Mouse (Mus musculus) forebrain, embryonic 10.5 days (tissue): ENCODE measurements around the gene Gtf2ird1. TPM values are rescaled to one million over a fixed set of nuclear protein-coding genes. Genes with fewer than 3 reads are reported as not detected.
A peak's percentile ranks its signal among the peaks of the same experiment; 100 is the strongest.
"Not testable (repeated sequence)": the region's sequence is repeated elsewhere in the genome, so short reads cannot be mapped to it uniquely, and the experiment has no call there.

ENCODE experiments used
- DNase-seq: peaks from one replicate; pipeline ENCODE4 v3.0.0-alpha.2; 2017; ENCODE audit warnings: low spot score; ENCODE audit errors: extremely low spot score
- H3K27ac ChIP-seq: fragments of 300-500 bp; sonication (generic); 2 replicates; pipeline ENCODE4 v1.5.1; 2016; ENCODE audit warnings: mild to moderate bottlenecking
- H3K27me3 ChIP-seq: fragments of 300-500 bp; sonication (generic); 2 replicates; pipeline ENCODE4 v1.6.1; 2016; ENCODE audit warnings: mild to moderate bottlenecking; ENCODE audit not compliant: poor library complexity, severe bottlenecking
- H3K36me3 ChIP-seq: fragments of 300-500 bp; sonication (generic); replicated peaks from 2 replicates; pipeline ENCODE4 v1.6.1; 2016; ENCODE audit warnings: mild to moderate bottlenecking, moderate library complexity
- H3K4me1 ChIP-seq: fragments of 300-500 bp; sonication (generic); 2 replicates; pipeline ENCODE4 v1.6.1; 2016
- H3K4me3 ChIP-seq: fragments of 300-500 bp; sonication (generic); 2 replicates; pipeline ENCODE4 v1.5.1; 2016; ENCODE audit warnings: mild to moderate bottlenecking, moderate library complexity
- H3K9me3 ChIP-seq: fragments of 300-500 bp; sonication (generic); 2 replicates; pipeline ENCODE4 v1.6.1; 2016; ENCODE audit warnings: mild to moderate bottlenecking, moderate library complexity
- WGBS: fragments of 180-500 bp; shearing (Covaris S2); methylation state at CpG from one replicate; pipeline ENCODE4 v1.1.7; 2016; 5-methylcytosine and 5-hydroxymethylcytosine counted together
- polyA plus RNA-seq: library from polyadenylated mRNA; unstranded; fragments of >200 nt; fragmentation: Nextera tagmentation; extraction: Ambion mirVana; gene quantifications from 2 replicates; pipeline ENCODE4 v1.2.1, GENCODE M21; 2016

Gtf2ird1 gene
- polyA plus RNA-seq, 1 experiment from 2014 or later = 92.6 TPM

DNA sequence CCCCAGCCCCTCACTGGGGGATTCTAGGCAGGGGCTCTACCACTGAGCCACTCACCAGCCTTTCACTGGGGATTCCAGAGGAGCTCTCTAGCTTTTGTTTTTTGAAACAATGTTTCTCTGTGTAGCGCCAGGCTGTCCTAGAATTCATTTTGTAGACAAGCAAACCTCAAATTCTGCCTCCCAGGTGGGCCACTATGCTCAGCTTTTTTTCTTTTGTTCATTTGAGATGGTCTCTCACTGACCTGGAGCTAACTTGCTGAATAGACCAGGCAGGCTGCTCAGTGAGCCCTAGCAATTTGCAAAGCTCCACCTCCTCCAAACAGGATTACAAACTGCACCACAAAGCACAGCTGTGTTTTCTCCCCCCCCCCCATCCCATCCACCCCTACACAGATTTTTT lies 81.3 kb downstream of the Gtf2ird1 start:
- 50% methylated on average over 1 of the region's 1 CpGs for WGBS
- Histone ChIP-seq H3K27me3 (no peaks in the 10 kb centered on the region), H3K27ac (no peak overlapping the region), H3K9me3 (0 out of 2 replicates have a peak, but pooled peaks cover 5% of the 10 kb centered on the region), H3K4me3 (no peak overlapping the region), H3K36me3 (no peaks in the 10 kb centered on the region; the same call in 1 of the 2 replicates), H3K4me1 (peaks cover 20% of the 10 kb centered on the region)
- no peak for DNase-seq

DNA sequence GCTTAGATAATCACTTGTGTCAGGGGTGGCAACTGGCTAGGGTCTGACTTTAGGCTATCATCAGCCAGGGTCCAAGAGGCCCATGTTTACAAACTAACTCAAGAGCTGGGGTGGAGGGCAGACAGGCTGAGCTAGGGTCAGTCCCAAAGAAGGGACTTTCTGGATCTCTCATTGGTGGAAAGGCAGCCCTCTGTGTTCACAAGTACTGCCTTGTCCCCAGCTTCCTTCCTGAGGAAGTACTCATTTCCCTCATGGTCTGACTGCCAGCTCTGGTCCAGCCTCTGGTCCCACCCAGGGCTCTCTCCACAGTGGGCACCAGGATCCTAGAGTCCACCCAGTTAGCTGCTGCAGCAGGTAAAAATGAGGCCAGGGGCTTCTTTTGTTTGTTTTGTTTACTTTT lies 82.0 kb downstream of the Gtf2ird1 start:
- Histone ChIP-seq H3K27ac (0 out of 2 replicates have a peak overlapping the region, but pooled peaks have one; percentile 20), H3K4me1 (peaks cover 20% of the 10 kb centered on the region), H3K4me3 (no peak overlapping the region), H3K36me3 (no peaks in the 10 kb centered on the region; the same call in 1 of the 2 replicates), H3K27me3 (no peaks in the 10 kb centered on the region), H3K9me3 (0 out of 2 replicates have a peak, but pooled peaks cover 5% of the 10 kb centered on the region)
- no peak for DNase-seq

DNA sequence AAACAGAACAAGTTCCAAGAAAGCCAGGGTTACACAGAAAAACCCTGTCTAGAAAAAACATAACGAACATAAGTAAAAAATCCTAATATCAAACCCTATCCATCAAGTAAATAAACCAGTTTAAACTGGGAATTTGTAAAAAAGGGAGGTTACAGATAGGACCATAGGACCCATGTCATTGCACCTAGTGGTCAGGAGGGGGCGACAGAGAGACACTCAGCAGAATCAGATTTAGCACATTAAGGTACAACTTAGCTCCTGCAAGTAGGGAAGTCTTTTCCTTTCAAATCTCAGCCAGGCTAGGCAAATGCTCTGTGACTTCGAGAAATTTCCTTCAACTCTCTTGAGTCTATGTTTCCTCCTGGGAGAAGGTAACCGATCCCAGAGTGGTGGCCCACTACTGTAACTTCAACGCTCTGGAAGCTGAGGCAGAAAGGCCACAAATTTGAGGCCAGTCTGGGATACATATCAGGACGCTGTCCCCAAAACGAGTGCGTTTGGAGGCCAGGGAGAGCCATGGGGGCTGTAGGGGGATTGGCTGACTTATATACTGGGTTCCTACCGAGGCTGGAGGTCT lies 82.5 kb downstream of the Gtf2ird1 start:
- H3K9me3 ChIP-seq = 0 out of 2 replicates have a peak, but pooled peaks cover 5% of the 10 kb centered on the region
- no peak overlapping the region for H3K27ac ChIP-seq
- 81% methylated on average over 9 of the region's 9 CpGs for WGBS
- H3K27me3 ChIP-seq = no peaks in the 10 kb centered on the region
- H3K36me3 ChIP-seq = no peaks in the 10 kb centered on the region; the same call in 1 of the 2 replicates
- peaks cover 20% of the 10 kb centered on the region for H3K4me1 ChIP-seq
- no peak for DNase-seq
- no peak overlapping the region for H3K4me3 ChIP-seq

DNA sequence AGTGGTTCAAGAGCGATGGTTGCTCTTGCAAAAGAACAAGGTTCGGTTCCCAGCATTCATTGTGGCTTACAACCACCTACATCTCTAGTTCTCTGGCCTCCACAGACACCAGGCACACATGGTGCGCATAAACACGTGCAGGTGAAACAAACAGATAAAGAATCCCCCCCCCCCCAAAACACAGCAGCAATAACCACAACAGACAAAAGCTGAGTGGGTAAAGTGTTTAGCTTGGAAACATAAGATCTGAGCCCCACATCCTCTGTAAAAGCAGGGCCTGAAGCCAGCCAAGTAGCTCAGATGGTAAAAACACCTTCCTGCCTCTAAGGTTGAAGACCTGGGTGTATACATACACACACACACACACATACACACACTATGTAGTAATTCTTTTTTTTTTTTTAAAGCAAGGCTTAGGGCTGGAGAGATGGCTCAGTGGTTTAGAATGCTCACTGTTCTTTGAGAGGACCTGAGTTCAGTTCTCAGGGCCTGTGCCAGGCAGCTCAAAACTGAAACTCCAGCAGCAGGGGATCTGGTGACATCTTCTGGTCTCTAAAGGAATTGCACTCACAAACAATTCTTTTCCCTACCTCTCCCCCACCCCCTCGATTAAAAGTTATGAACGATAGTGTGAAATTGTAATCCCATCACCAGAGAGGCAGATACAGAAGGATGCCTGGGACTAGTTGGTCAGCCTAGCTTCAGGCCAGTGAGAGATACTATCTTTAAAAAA lies 83.4 kb downstream of the Gtf2ird1 start:
- H3K4me1 ChIP-seq = peaks cover 20% of the 10 kb centered on the region
- DNase-seq = no peak
- 0 out of 2 replicates have a peak, but pooled peaks cover 5% of the 10 kb centered on the region for H3K9me3 ChIP-seq
- H3K27me3 ChIP-seq = no peaks in the 10 kb centered on the region
- 96% methylated on average over 6 of the region's 6 CpGs for WGBS
- H3K4me3 ChIP-seq = no peak overlapping the region
- H3K27ac ChIP-seq = no peak overlapping the region
- H3K36me3 ChIP-seq = no peaks in the 10 kb centered on the region; the same call in 1 of the 2 replicates

DNA sequence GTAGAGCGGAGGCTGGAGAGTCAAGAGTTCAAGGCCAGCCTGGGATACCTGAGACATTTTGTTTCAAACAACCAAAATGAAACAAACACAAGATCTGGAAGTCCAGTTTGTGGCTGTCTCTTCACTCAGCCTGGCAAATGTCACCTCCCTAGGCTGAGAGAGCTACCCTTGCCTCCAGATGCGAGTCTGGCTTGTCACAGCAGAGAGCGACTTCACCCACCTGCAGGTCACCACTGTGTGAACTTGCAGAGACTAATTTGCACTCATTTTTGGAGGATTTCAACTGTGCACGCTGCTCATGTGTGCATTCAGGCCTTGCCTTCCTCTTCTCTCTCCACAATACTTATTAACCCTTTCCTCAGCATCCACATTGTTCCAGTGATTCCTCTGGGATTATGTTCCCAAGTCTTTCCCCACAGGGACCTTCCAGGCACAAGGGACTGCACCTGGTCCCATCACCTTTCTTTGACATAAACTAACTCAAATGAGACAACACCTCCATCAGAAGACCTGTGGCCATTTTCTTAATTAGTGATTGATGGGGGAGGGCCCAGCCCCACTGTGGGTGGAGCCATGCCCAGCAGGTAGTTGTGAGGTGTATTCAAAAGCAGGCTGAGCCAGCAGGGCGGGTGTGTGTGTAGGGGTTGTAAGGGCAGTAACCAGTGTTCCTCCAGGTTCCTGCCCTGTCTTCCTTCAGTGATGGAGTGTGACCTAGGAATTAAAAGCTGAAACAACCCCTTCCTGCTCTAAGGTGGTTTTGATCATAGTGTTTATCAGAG lies 84.8 kb downstream of the Gtf2ird1 start:
- WGBS = 86% methylated on average over 5 of the region's 5 CpGs
- Histone ChIP-seq H3K9me3 (0 out of 2 replicates have a peak, but pooled peaks cover 5% of the 10 kb centered on the region), H3K4me1 (peaks cover 14% of the 10 kb centered on the region), H3K27me3 (no peaks in the 10 kb centered on the region), H3K36me3 (no peaks in the 10 kb centered on the region; the same call in 1 of the 2 replicates), H3K4me3 (no peak overlapping the region), H3K27ac (no peak overlapping the region)
- DNase-seq = no peak

DNA sequence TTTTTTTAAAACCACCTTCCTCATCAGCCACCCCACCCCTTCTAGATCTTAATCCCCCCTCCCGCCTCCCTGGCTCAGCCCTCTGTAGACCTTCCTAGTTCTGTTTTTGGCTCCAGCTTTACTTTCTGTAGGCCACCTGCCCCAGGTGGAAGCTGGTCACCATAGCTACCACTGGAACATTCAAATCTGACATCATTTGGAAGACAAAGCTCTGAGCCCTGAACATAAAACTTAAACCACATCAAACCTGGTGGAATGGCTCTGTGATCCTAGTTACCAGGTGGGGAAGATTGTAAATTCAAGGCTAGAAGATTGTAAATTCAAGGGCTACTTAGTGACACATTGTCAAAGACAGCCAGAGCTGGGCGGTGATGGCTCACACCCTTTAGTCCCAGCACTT lies 85.7 kb downstream of the Gtf2ird1 start:
- H3K27me3 ChIP-seq = no peaks in the 10 kb centered on the region
- no peaks in the 10 kb centered on the region; the same call in 1 of the 2 replicates for H3K36me3 ChIP-seq
- H3K4me1 ChIP-seq = peaks cover 7% of the 10 kb centered on the region
- no peak for DNase-seq
- H3K27ac ChIP-seq = no peak overlapping the region
- 0 out of 2 replicates have a peak, but pooled peaks cover 5% of the 10 kb centered on the region for H3K9me3 ChIP-seq
- no peak overlapping the region for H3K4me3 ChIP-seq
- 88% methylated on average over 2 of the region's 2 CpGs for WGBS

DNA sequence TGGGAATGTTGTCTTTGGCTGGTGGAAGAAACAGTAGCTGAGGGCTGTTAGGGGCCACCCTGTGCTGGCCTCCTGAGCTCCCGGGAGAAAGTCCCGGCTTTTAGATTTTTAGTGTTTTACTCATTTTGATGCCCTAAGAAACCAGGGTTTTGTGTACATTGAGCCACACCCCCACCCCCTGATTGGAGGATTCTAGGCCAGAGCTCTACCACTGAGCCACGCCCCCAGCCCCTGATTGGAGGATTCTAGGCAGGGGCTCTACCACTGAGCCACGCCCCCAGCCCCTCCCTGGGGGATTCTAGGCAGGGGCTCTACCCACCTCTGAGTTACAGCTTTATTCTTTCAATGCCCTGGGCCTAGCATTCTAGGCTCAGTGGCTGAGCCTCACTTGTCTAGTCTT lies 97.4 kb downstream of the Gtf2ird1 start:
- no peak for DNase-seq
- H3K27ac ChIP-seq = no peak overlapping the region
- no peaks in the 10 kb centered on the region for H3K9me3 ChIP-seq
- H3K36me3 ChIP-seq = peaks cover 70% of the 10 kb centered on the region
- no peak overlapping the region for H3K4me3 ChIP-seq
- no peaks in the 10 kb centered on the region for H3K27me3 ChIP-seq
- no peaks in the 10 kb centered on the region for H3K4me1 ChIP-seq
- 97% methylated on average over 4 of the region's 4 CpGs for WGBS

DNA sequence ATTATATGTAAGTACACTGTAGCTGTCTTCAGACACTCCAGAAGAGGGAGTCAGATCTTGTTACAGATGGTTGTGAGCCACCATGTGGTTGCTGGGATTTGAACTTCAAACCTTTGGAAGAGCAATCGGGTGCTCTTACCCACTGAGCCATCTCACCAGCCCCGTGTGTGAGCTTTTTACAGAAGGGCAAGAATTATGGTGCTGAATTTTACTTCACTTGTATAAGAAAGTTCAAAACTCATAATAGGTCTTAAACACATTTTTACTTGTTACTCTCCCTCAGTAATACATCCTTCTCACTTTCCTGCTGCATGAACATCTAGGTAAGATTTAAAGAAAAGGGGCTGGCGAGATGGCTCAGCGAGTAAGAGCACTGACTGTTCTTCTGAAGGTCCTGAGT lies 101.1 kb downstream of the Gtf2ird1 start:
- 95% methylated on average over 4 of the region's 4 CpGs for WGBS

DNA sequence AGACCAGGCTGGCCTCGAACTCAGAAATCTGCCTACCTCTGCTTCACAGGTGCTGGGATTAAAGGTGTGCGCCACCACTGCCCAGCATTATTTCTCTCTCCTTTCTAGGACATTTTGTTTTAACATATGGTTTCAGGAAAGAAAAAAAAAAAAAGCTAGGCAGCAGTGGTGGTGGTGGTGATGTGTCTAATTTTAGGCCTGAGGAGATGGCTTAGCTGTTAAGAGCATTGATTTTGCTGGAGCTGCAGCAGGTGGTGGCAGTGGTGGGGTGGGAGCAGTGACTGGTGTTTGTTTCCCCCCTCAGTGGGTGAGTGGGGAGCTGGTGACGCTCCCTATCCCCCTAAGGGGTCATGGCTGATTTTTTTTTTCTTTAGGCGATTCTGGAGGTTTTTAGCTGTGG lies 103.4 kb downstream of the Gtf2ird1 start:
- Histone ChIP-seq H3K27ac (no peak overlapping the region), H3K4me3 (no peak overlapping the region), H3K4me1 (peaks cover 12% of the 10 kb centered on the region), H3K27me3 (no peaks in the 10 kb centered on the region), H3K9me3 (no peaks in the 10 kb centered on the region), H3K36me3 (peaks cover 22% of the 10 kb centered on the region)
- no peak for DNase-seq
- 82% methylated on average over 4 of the region's 4 CpGs for WGBS

More for the DNA sequence above, 101.1 kb downstream of the Gtf2ird1 start:
- DNase-seq, H3K27me3 ChIP-seq, H3K9me3 ChIP-seq, H3K4me3 ChIP-seq, H3K27ac ChIP-seq, H3K4me1 ChIP-seq: not testable (repeated sequence)
- peaks cover 45% of the 10 kb centered on the region for H3K36me3 ChIP-seq

DNA sequence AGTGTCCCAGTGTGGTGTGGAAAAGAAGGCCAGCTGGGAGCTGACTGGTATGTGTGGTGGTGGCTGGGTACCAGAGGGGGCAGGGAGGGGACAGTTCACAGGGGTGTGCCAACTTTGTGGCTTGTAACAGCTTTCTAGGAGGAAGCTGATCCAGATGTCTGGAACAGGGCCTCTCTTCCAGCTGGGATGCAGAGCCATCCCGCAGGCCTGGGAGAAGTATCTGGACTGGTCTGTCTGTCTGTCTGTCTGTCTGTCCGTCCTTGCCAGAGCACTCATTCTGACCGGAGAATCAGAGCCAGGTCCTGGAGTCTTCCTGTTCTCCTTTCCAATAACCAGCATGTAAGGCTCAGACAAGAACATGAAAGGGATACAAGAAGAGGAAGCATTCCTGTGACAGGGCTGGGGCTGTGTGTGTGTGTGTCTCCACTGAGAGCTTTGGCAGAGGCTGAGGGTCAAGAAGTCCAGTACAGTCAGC lies 104.0 kb downstream of the Gtf2ird1 start:
- Histone ChIP-seq H3K4me1 (peaks cover 12% of the 10 kb centered on the region), H3K9me3 (no peaks in the 10 kb centered on the region), H3K36me3 (peaks cover 17% of the 10 kb centered on the region), H3K27me3 (no peaks in the 10 kb centered on the region), H3K4me3 (no peak overlapping the region), H3K27ac (no peak overlapping the region)
- DNase-seq = no peak
- 87% methylated on average over 3 of the region's 3 CpGs for whole genome bisulfite sequencing

DNA sequence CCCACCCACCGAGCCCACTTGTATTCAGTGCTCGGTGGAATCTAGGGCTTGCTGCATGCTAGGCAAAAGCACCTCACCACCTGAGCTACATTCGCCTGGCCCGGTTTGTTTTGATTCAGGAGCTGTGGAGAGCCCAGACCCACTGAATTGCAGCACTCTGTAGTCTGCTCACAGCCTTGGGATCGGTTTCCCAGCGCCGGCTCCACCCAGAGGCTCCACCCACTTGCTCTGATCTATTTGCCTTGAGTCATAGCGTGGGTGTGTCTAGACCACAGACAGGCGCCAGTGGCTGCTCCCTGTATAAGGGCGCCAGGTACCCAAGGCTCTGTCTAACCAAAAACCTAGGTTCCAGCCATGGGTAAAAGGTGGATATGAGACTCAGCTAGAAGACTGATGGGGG lies 105.9 kb downstream of the Gtf2ird1 start:
- H3K27ac ChIP-seq = no peak overlapping the region
- H3K9me3 ChIP-seq = no peaks in the 10 kb centered on the region
- 22% methylated on average over 10 of the region's 10 CpGs for WGBS
- H3K4me3 ChIP-seq = peak overlapping the region; percentile 27; the same call in 1 of the 2 replicates
- H3K27me3 ChIP-seq = no peaks in the 10 kb centered on the region
- peaks cover 12% of the 10 kb centered on the region for H3K4me1 ChIP-seq
- DNase-seq = peak; percentile 47
- H3K36me3 ChIP-seq = no peaks in the 10 kb centered on the region

DNA sequence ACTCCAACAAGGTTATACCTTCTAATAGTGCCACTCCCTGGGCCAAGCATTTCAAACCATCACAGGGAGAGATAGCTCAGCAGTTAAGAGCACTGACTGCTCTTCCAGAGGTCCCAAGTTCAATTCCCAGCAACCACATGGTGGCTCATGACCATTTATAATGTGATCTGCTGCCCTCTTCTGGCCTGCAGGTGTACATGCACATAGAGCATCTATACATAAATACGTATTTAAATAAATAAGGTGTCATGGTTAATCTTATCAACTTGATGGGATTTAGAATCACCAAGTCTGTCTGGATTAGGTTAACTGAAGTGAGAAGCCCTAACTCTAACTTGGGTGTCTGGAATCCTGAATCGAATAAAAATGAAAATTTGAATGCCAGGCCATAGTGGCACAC lies 109.5 kb downstream of the Gtf2ird1 start:
- H3K36me3 ChIP-seq = no peaks in the 10 kb centered on the region
- 79% methylated on average over 2 of the region's 2 CpGs for WGBS
- no peak overlapping the region for H3K27ac ChIP-seq
- peaks cover 12% of the 10 kb centered on the region for H3K4me1 ChIP-seq
- DNase-seq = no peak
- H3K9me3 ChIP-seq = no peaks in the 10 kb centered on the region
- H3K4me3 ChIP-seq = no peak overlapping the region
- no peaks in the 10 kb centered on the region for H3K27me3 ChIP-seq
